Mouse (Mus musculus) heart, embryonic 10.5 days (tissue): ENCODE measurements around the gene Inppl1. TPM values are rescaled to one million over a fixed set of nuclear protein-coding genes. Genes with fewer than 3 reads are reported as not detected.

ENCODE experiments used
- DNase-seq: peaks from one replicate; pipeline ENCODE4 v3.0.0-alpha.2; 2017; ENCODE audit warnings: low spot score
- H3K27ac ChIP-seq: fragments of 300-500 bp; sonication (generic); 2 replicates; pipeline ENCODE4 v1.5.1; 2016; ENCODE audit warnings: mild to moderate bottlenecking
- H3K27me3 ChIP-seq: fragments of 300-500 bp; sonication (generic); 2 replicates; pipeline ENCODE4 v1.6.1; 2016; ENCODE audit warnings: mild to moderate bottlenecking; ENCODE audit not compliant: poor library complexity, insufficient read depth, severe bottlenecking
- H3K36me3 ChIP-seq: fragments of 300-500 bp; sonication (generic); 2 replicates; pipeline ENCODE4 v1.6.1; 2016; ENCODE audit warnings: mild to moderate bottlenecking, moderate library complexity
- H3K4me1 ChIP-seq: fragments of 300-500 bp; sonication (generic); 2 replicates; pipeline ENCODE4 v1.6.1; 2016; ENCODE audit warnings: mild to moderate bottlenecking
- H3K4me3 ChIP-seq: fragments of 300-500 bp; sonication (generic); 2 replicates; pipeline ENCODE4 v1.5.1; 2016; ENCODE audit warnings: mild to moderate bottlenecking, moderate library complexity
- H3K9me3 ChIP-seq: fragments of 300-500 bp; sonication (generic); 2 replicates; pipeline ENCODE4 v1.6.1; 2016; ENCODE audit warnings: mild to moderate bottlenecking, moderate library complexity
- WGBS: fragments of 180-500 bp; shearing (Covaris S2); methylation state at CpG from one replicate; pipeline ENCODE4 v1.1.7; 2016; 5-methylcytosine and 5-hydroxymethylcytosine counted together
- microRNA-seq: library from miRNA; unstranded; fragments of <30 nt; microRNA quantifications from one replicate; pipeline ENCODE4, GENCODE M21; 2017
- polyA plus RNA-seq: library from polyadenylated mRNA; unstranded; fragments of >200 nt; fragmentation: Nextera tagmentation; extraction: Ambion mirVana; gene quantifications from 2 replicates; pipeline ENCODE4 v1.2.1, GENCODE M21; 2016

The Inppl1 gene
- polyA plus RNA-seq, 1 experiment from 2014 or later: 61.0 TPM

DNA sequence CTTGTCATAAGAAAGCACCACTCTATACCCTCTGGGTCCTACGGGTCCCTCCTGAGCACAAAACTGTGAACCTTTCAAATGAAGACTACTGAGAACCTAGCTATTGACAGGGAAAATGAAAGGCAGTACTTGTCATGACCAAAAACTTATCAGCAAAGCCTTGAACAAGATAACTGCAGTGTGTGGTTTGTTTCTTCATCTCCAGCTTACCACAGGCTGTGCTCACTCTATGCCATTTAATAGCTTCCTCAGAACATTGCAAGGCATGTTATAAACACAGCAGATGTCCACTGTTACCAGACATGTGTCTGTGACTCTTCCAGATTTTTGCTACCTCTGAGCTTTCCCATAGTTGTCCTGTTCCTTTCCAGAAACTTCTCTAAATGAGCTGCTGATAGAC is 61.0 kb downstream of the Inppl1 start:
- peaks cover 16% of the 10 kb centered on the region; the same call in 1 of the 2 replicates for H3K36me3 ChIP-seq

GRCm38 (mm10) chr7:101772687-101773086 is 65.3 kb downstream of the Inppl1 start:
- Histone ChIP-seq H3K4me1 (peaks cover 28% of the 10 kb centered on the region), H3K36me3 (no peaks in the 10 kb centered on the region; the same call in 1 of the 2 replicates), H3K4me3 (no peak overlapping the region), H3K9me3 (no peaks in the 10 kb centered on the region), H3K27ac (no peak overlapping the region), H3K27me3 (no peaks in the 10 kb centered on the region)
- WGBS: 66% methylated on average over 8 of the region's 8 CpGs
- no peak for DNase-seq

More for the DNA sequence above, 61.0 kb downstream of the Inppl1 start:
- Histone ChIP-seq H3K4me3 (no peak overlapping the region), H3K27me3 (no peaks in the 10 kb centered on the region), H3K9me3 (no peaks in the 10 kb centered on the region), H3K4me1 (peaks cover 7% of the 10 kb centered on the region; the same call in 1 of the 2 replicates), H3K27ac (no peak overlapping the region)
- no peak for DNase-seq
- WGBS: 77% methylated on average over 1 of the region's 1 CpGs

Small RNA genes lying within 50 kb of the gene (microRNA-seq; reads per million reads assigned to microRNA genes)
- not detected for gene Gm22655

Other genes starting within 250 kb of the Inppl1 start
- 55.9 and 63.0 TPM in 2 replicates for gene Clpb, start 174.6 kb downstream of the Inppl1 start, polyA plus RNA-seq
- 0.15 and 0.36 TPM in 2 replicates for gene Phox2a, start 19.9 kb downstream of the Inppl1 start, polyA plus RNA-seq
- gene Folr2, start 19.0 kb upstream of the Inppl1 start, polyA plus RNA-seq: not detected in 2 replicates
- gene Anapc15, start 25.5 kb upstream of the Inppl1 start, polyA plus RNA-seq: 83.0 and 94.3 TPM in 2 replicates
- gene Folr1, start 32.6 kb upstream of the Inppl1 start, polyA plus RNA-seq: 2.1 and 2.7 TPM in 2 replicates
- gene Lamtor1, start 67.7 kb upstream of the Inppl1 start, polyA plus RNA-seq: 169 and 176 TPM in 2 replicates
- gene Tomt, start 68.1 kb upstream of the Inppl1 start, polyA plus RNA-seq: 0.41 and 0.63 TPM in 2 replicates
- 7.6 and 9.4 TPM in 2 replicates for gene Lrrc51, start 95.7 kb upstream of the Inppl1 start, polyA plus RNA-seq
- gene Numa1, start 95.9 kb upstream of the Inppl1 start, polyA plus RNA-seq: 58.6 and 59.5 TPM in 2 replicates
- gene Il18bp, start 180.5 kb upstream of the Inppl1 start, polyA plus RNA-seq: 2.4 and 2.5 TPM in 2 replicates
- 23.7 and 28.2 TPM in 2 replicates for gene Rnf121, start 227.2 kb upstream of the Inppl1 start, polyA plus RNA-seq
- 26.4 and 33.5 TPM in 2 replicates for gene Xndc1, start 227.3 kb upstream of the Inppl1 start, polyA plus RNA-seq
- gene Xntrpc, start 227.5 kb upstream of the Inppl1 start, polyA plus RNA-seq: 1.5 and 1.7 TPM in 2 replicates
- gene Trpc2, start 244.9 kb upstream of the Inppl1 start, polyA plus RNA-seq: not detected in 2 replicates